Comparison of ENCODE assay signal across 8 mouse cellular contexts in genomic region chr13:67306718-67307117, GRCm38 (mm10). TPM values are rescaled to one million over a fixed set of nuclear protein-coding genes. Genes with fewer than 3 reads are reported as not detected.
A peak's percentile ranks its signal among the peaks of the same experiment; 100 is the strongest.
DNase-seq lines count a peak whose midpoint lies in the region; ATAC-seq and TF ChIP-seq lines count a peak whose summit lies in the region.

No protein-coding gene starts in this region.

- no peak for TF ChIP-seq POLR2A in thymus, adult 2 months (IDR thresholded peaks at IDR 0.05; ENCODE audit: control insufficient read depth, extremely low read depth, insufficient read depth, low read length, poor library complexity)

- H3K9me3 ChIP-seq in embryonic facial prominence, embryonic 15.5 days (replicated peaks) = no peaks in the 10 kb centered on the region
- H3K9me3 ChIP-seq in intestine, embryonic 15.5 days = no peaks in the 10 kb centered on the region
- H3K9me3 ChIP-seq in midbrain, embryonic 12.5 days = 0 out of 2 replicates have a peak, but pooled peaks cover 4% of the 10 kb centered on the region

- peaks cover 7% of the 10 kb centered on the region for H3K4me1 ChIP-seq in embryonic facial prominence, embryonic 15.5 days
- no peaks in the 10 kb centered on the region for H3K4me1 ChIP-seq in intestine, embryonic 15.5 days (replicated peaks)
- H3K4me1 ChIP-seq in midbrain, embryonic 12.5 days = peaks cover 8% of the 10 kb centered on the region; the same call in 1 of the 2 replicates
- no peaks in the 10 kb centered on the region for H3K4me1 ChIP-seq in thymus, adult 2 months (replicated peaks; ENCODE audit: control insufficient read depth, insufficient read depth, low read length)

- no peak for DNase-seq in cerebellum, postnatal 4 days (ENCODE audit: low spot score in 2 of 2)
- DNase-seq in 3T3-L1 (ENCODE audit: low read depth, low spot score) = peak; percentile 19
- DNase-seq in c-Kit-positive CD71-positive TER-119-positive erythroid progenitor cells, embryonic 14.5 days (ENCODE audit: low spot score) = no peak
- no peak for DNase-seq in thymus, adult 2 months

- no peak for TF ChIP-seq CTCF in thymus, adult 2 months (IDR thresholded peaks at IDR 0.05; ENCODE audit: borderline replicate concordance, control insufficient read depth, extremely low read depth, insufficient read depth, low read length, poor library complexity)

- H3K4me3 ChIP-seq in embryonic facial prominence, embryonic 15.5 days (replicated peaks) = peak overlapping the region; percentile 63
- peak overlapping the region; percentile 69 for H3K4me3 ChIP-seq in intestine, embryonic 15.5 days (replicated peaks)
- peak overlapping the region; percentile 69 for H3K4me3 ChIP-seq in midbrain, embryonic 12.5 days
- H3K4me3 ChIP-seq in thymus, adult 2 months (ENCODE audit: control insufficient read depth, insufficient read depth, low read length) = no peak overlapping the region

- WGBS in embryonic facial prominence, embryonic 15.5 days = 27% methylated on average over 5 of the region's 5 CpGs
- WGBS in intestine, embryonic 15.5 days = 29% methylated on average over 5 of the region's 5 CpGs
- WGBS in midbrain, embryonic 12.5 days = 31% methylated on average over 5 of the region's 5 CpGs
- WGBS in thymus, adult 2 months = 14% methylated on average over 5 of the region's 5 CpGs

- peak overlapping the region; percentile 69; the same call in 1 of the 2 replicates for H3K9ac ChIP-seq in embryonic facial prominence, embryonic 15.5 days
- no peak overlapping the region for H3K9ac ChIP-seq in intestine, embryonic 15.5 days
- 0 out of 2 replicates have a peak overlapping the region, but pooled peaks have one; percentile 20 for H3K9ac ChIP-seq in midbrain, embryonic 12.5 days (replicated peaks)

- no peak overlapping the region for H3K27ac ChIP-seq in embryonic facial prominence, embryonic 15.5 days (replicated peaks)
- H3K27ac ChIP-seq in intestine, embryonic 15.5 days = no peak overlapping the region
- no peak overlapping the region for H3K27ac ChIP-seq in midbrain, embryonic 12.5 days (replicated peaks)
- no peak overlapping the region for H3K27ac ChIP-seq in thymus, adult 2 months (ENCODE audit: control insufficient read depth, insufficient read depth, low read length)

- 0 out of 2 replicates have a peak, but pooled peaks have one; percentile 11 for ATAC-seq in cerebellum, adult (ENCODE audit: insufficient number of reproducible peaks, low FRiP score, low TSS enrichment)
- ATAC-seq in embryonic facial prominence, embryonic 15.5 days (ENCODE audit: insufficient number of reproducible peaks, low FRiP score, low TSS enrichment, low read depth) = no peak
- ATAC-seq in intestine, embryonic 15.5 days = peak; percentile 73
- ATAC-seq in midbrain, embryonic 12.5 days (ENCODE audit: low FRiP score, low read depth) = peak; percentile 66

- no peaks in the 10 kb centered on the region for H3K36me3 ChIP-seq in embryonic facial prominence, embryonic 15.5 days
- no peaks in the 10 kb centered on the region for H3K36me3 ChIP-seq in intestine, embryonic 15.5 days
- H3K36me3 ChIP-seq in midbrain, embryonic 12.5 days = no peaks in the 10 kb centered on the region
- H3K36me3 ChIP-seq in thymus, adult 2 months (ENCODE audit: control insufficient read depth, insufficient read depth, low read length) = no peaks in the 10 kb centered on the region

- no peaks in the 10 kb centered on the region for H3K27me3 ChIP-seq in embryonic facial prominence, embryonic 15.5 days
- no peaks in the 10 kb centered on the region for H3K27me3 ChIP-seq in intestine, embryonic 15.5 days (replicated peaks)
- H3K27me3 ChIP-seq in midbrain, embryonic 12.5 days = no peaks in the 10 kb centered on the region
- H3K27me3 ChIP-seq in thymus, adult 2 months (ENCODE audit: control insufficient read depth, insufficient read depth, low read length) = no peaks in the 10 kb centered on the region

- peak overlapping the region; percentile 85 for H3K4me2 ChIP-seq in embryonic facial prominence, embryonic 15.5 days (replicated peaks)
- peak overlapping the region; percentile 93 for H3K4me2 ChIP-seq in intestine, embryonic 15.5 days (replicated peaks)
- peak overlapping the region; percentile 79 for H3K4me2 ChIP-seq in midbrain, embryonic 12.5 days (replicated peaks)

RNA-seq across cellular contexts. Expression of gene Zfp457, which starts 0.4 kb away (rescaled TPM):
- 0.45 and 1.1 TPM in 2 replicates for polyA plus RNA-seq in embryonic facial prominence, embryonic 15.5 days (2015; fragmentation: Nextera tagmentation; extraction: Ambion mirVana)
- 0.49 and 0.53 TPM in 2 replicates for polyA plus RNA-seq in intestine, embryonic 15.5 days (2015; fragmentation: Nextera tagmentation; extraction: Ambion mirVana)
- polyA plus RNA-seq in midbrain, embryonic 12.5 days (2016; fragmentation: Nextera tagmentation; extraction: Ambion mirVana) = 0.41 and 0.71 TPM in 2 replicates
- 1.4 and 2.4 TPM in 2 replicates for polyA plus RNA-seq in thymus, adult 2 months (2012; rRNA removed)

RNA-seq across cellular contexts. Expression of gene Zfp595, which starts 25.7 kb away (rescaled TPM):
- 2.1 and 2.6 TPM in 2 replicates for polyA plus RNA-seq in embryonic facial prominence, embryonic 15.5 days (2015; fragmentation: Nextera tagmentation; extraction: Ambion mirVana)
- polyA plus RNA-seq in intestine, embryonic 15.5 days (2015; fragmentation: Nextera tagmentation; extraction: Ambion mirVana) = 1.9 and 2.7 TPM in 2 replicates
- 1.5 and 1.9 TPM in 2 replicates for polyA plus RNA-seq in midbrain, embryonic 12.5 days (2016; fragmentation: Nextera tagmentation; extraction: Ambion mirVana)
- 1.5 and 2.0 TPM in 2 replicates for polyA plus RNA-seq in thymus, adult 2 months (2012; rRNA removed)

RNA-seq across cellular contexts. Expression of gene Zfp458, which starts 28.5 kb away (rescaled TPM):
- polyA plus RNA-seq in embryonic facial prominence, embryonic 15.5 days (2015; fragmentation: Nextera tagmentation; extraction: Ambion mirVana) = 1.7 and 2.3 TPM in 2 replicates
- 1.7 TPM in 2 replicates for polyA plus RNA-seq in intestine, embryonic 15.5 days (2015; fragmentation: Nextera tagmentation; extraction: Ambion mirVana)
- 2.7 and 3.3 TPM in 2 replicates for polyA plus RNA-seq in midbrain, embryonic 12.5 days (2016; fragmentation: Nextera tagmentation; extraction: Ambion mirVana)
- polyA plus RNA-seq in thymus, adult 2 months (2012; rRNA removed) = 0.97 and 1.1 TPM in 2 replicates

RNA-seq across cellular contexts. Expression of gene Gm28044, which starts 53.6 kb away (rescaled TPM):
- polyA plus RNA-seq in embryonic facial prominence, embryonic 15.5 days (2015; fragmentation: Nextera tagmentation; extraction: Ambion mirVana) = not detected in 2 replicates
- polyA plus RNA-seq in intestine, embryonic 15.5 days (2015; fragmentation: Nextera tagmentation; extraction: Ambion mirVana) = 0.38 TPM in 1 of 2 replicates, not detected in the other
- polyA plus RNA-seq in midbrain, embryonic 12.5 days (2016; fragmentation: Nextera tagmentation; extraction: Ambion mirVana) = 0.84 TPM in 1 of 2 replicates, not detected in the other
- polyA plus RNA-seq in thymus, adult 2 months (2012; rRNA removed) = not detected in 2 replicates

RNA-seq across cellular contexts. Expression of gene Zfp953, which starts 53.7 kb away (rescaled TPM):
- 0.89 and 0.95 TPM in 2 replicates for polyA plus RNA-seq in embryonic facial prominence, embryonic 15.5 days (2015; fragmentation: Nextera tagmentation; extraction: Ambion mirVana)
- polyA plus RNA-seq in intestine, embryonic 15.5 days (2015; fragmentation: Nextera tagmentation; extraction: Ambion mirVana) = 1.0 and 1.2 TPM in 2 replicates
- 0.94 and 0.98 TPM in 2 replicates for polyA plus RNA-seq in midbrain, embryonic 12.5 days (2016; fragmentation: Nextera tagmentation; extraction: Ambion mirVana)
- polyA plus RNA-seq in thymus, adult 2 months (2012; rRNA removed) = 0.82 TPM in 2 replicates
